Mouse (Mus musculus) brain, embryonic 14.5 days (tissue): ENCODE measurements around the gene Med28.
A peak's percentile ranks its signal among the peaks of the same experiment; 100 is the strongest.

Experiments used
- CTCF ChIP-seq: fragments of 200-500 bp; IDR thresholded peaks from 2 replicates; pipeline ENCODE4 v1.5.1; 2012; ENCODE audit warnings: inconsistent platforms, mild to moderate bottlenecking, moderate library complexity, borderline replicate concordance; ENCODE audit not compliant: insufficient read depth, insufficient read length; ENCODE audit errors: extremely low read depth
- POLR2A ChIP-seq: fragments of 200-500 bp; IDR thresholded peaks from 2 replicates; pipeline ENCODE4 v1.6.1; 2012; ENCODE audit warnings: mild to moderate bottlenecking, inconsistent platforms, borderline replicate concordance; ENCODE audit not compliant: poor library complexity, insufficient read depth, insufficient read length, severe bottlenecking; ENCODE audit errors: extremely low read depth

DNA sequence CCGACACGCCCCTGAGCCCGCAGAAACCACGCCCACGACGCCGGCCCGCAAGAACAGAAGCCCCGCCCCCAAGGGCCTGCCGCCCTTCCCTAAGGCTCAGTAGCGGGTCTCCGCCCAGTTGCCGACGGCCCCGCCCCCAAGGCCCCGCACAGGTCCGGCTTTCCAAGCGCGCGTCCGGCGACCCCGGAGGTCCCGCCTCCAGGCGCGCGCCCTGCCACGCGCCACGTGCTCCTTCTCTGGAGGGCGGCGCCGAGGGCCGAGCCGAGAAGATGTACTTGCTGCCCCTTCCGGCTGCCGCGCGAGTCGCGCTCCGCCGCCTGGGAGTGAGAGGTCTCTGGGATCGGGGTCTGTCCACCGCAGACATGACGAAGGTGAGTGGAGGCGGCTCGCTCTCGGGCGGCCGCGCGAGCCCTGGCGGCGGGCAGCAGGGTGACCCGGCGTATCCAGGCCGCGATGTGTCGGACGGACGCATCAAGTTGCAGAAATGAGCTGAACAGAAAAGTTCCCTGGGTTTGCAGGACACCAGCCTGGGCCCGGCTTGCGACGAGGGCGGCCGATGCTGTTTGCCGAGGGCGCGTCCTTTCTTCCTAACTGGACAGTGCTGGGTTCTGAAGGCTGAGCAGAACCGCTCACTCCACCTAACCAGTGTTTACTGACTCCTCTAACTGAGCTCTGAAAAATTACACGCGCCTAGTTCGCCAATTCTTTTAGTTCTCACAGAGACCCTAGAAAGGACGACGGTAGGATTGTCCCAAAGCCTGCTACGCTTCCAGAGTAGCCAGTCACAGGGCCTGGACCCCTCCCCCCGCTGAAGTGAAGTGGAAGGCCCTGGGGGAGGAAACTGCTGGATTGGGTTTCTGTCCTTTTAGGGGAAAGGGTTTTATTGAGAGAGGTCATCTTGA is 26.6 kb upstream of the Med28 start, which contains the start of gene Lap3:
- TF ChIP-seq POLR2A (peak; percentile 54; the same call in 1 of the 2 replicates), CTCF (peak; percentile 19; the same call in 1 of the 2 replicates)
